Mouse (Mus musculus): ENCODE results near the gene Pgm5.
A peak's percentile ranks its signal among the peaks of the same experiment; 100 is the strongest.
"Not testable (repeated sequence)": the region's sequence is repeated elsewhere in the genome, so short reads cannot be mapped to it uniquely, and the experiment has no call there.

Gene Pgm5

GRCm38 (mm10) chr19:24861612-24862451 lies at the start of gene Pgm5:
Pgm5 (minus strand) TSS chr19:24861855.
- no peak for DNase-seq

- DNase-seq = no peak
Measured at GRCm38 (mm10) chr19:24908385-24909155, 46.9 kb upstream of the Pgm5 start.

GRCm38 (mm10) chr19:24907655-24908054 lies 46.0 kb upstream of the Pgm5 start:
- no peak for DNase-seq

GRCm38 (mm10) chr19:24902821-24903220 lies 41.2 kb upstream of the Pgm5 start:
- no peak for DNase-seq

GRCm38 (mm10) chr19:24902256-24902655 lies 40.6 kb upstream of the Pgm5 start:
- no peak for DNase-seq

GRCm38 (mm10) chr19:24901666-24902065 lies 40.0 kb upstream of the Pgm5 start:
- no peak for DNase-seq

GRCm38 (mm10) chr19:24900581-24901220 lies 39.0 kb upstream of the Pgm5 start, which contains the start of gene Foxd4:
Foxd4 (minus strand) TSS chr19:24901197.
- no peak for DNase-seq

- no peak for DNase-seq
Measured at GRCm38 (mm10) chr19:24899578-24900544, 38.2 kb upstream of the Pgm5 start.

- no peak for DNase-seq
Measured at GRCm38 (mm10) chr19:24898737-24899577, 37.3 kb upstream of the Pgm5 start.

GRCm38 (mm10) chr19:24897896-24898736 lies 36.5 kb upstream of the Pgm5 start:
- DNase-seq = no peak

- DNase-seq = no peak
Measured at GRCm38 (mm10) chr19:24897006-24897895, 35.6 kb upstream of the Pgm5 start.

- no peak for DNase-seq
Measured at GRCm38 (mm10) chr19:24896536-24896935, 34.9 kb upstream of the Pgm5 start.

- no peak for DNase-seq
Measured at GRCm38 (mm10) chr19:24886888-24887287, 25.2 kb upstream of the Pgm5 start.

GRCm38 (mm10) chr19:24885504-24885903 lies 23.8 kb upstream of the Pgm5 start:
- peak; percentile 8 for DNase-seq

GRCm38 (mm10) chr19:24881237-24881636 lies 19.6 kb upstream of the Pgm5 start:
- no peak for DNase-seq

GRCm38 (mm10) chr19:24875129-24875870 lies 13.6 kb upstream of the Pgm5 start, which contains the start of gene Gm10053:
Gm10053 (plus strand) TSS chr19:24875686.
- not testable (repeated sequence) for DNase-seq

- DNase-seq = no peak
Measured at GRCm38 (mm10) chr19:24873873-24874272, 12.2 kb upstream of the Pgm5 start.

- DNase-seq = peak; percentile 7
Measured at GRCm38 (mm10) chr19:24871037-24871635, 9.5 kb upstream of the Pgm5 start.
